Mouse (Mus musculus): ENCODE measurements at regions not wholly inside any gene's neighbourhood (a gene's known extent, or its start where the extent isn't known, plus 50 kb on each side); places are given as distances from the start of the nearest gene placed in this dataset.

DNA sequence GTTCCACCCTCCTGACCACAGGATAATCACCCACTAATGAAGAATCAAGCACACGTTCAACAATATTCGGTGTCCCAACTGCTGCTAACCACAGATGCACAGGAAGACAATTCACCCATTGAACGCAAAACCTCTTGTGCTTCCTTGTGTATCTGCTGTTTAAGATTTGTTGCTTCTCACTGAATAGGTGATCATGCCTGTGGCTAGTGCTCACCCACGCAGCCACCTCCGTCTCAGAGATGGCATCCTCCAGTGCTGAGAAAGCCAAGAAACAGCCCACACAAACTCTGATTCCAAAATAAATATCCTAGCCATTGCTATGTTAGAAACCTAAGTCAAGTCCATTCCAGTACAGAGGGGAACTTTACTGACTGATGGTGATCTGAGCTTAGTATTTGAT lies 520.7 kb upstream of the Adamts16 start:
- no peaks in the 10 kb centered on the region for H3K79me2 ChIP-seq (ENCODE audit: control insufficient read depth, insufficient read depth, low read length, poor library complexity)
- TF ChIP-seq TBP (IDR thresholded peaks at IDR 0.05; ENCODE audit: low read depth, low read length) (no peak), MYC (IDR thresholded peaks at IDR 0.05; ENCODE audit: low read depth, low read length) (no peak), ELF1 (IDR thresholded peaks at IDR 0.05; ENCODE audit: low read depth, low read length) (no peak), POLR2A (IDR thresholded peaks at IDR 0.05; ENCODE audit: control insufficient read depth in 1 of 2, insufficient read depth in 1 of 2, low read depth in 1 of 2, low read length in 2 of 2, poor library complexity in 1 of 2) (no peak), KAT2A (conservative IDR thresholded peaks at IDR 0.05; ENCODE audit: low read depth, low read length) (no peak), CHD1 (IDR thresholded peaks at IDR 0.05; ENCODE audit: low read depth, low read length) (no peak), TAL1 (IDR thresholded peaks at IDR 0.05; ENCODE audit: low read length) (no peak), MAX (IDR thresholded peaks at IDR 0.05; ENCODE audit: low read length) (no peak), MYB (IDR thresholded peaks at IDR 0.05; ENCODE audit: low read depth, low read length) (no peak), NRF1 (IDR thresholded peaks at IDR 0.05; ENCODE audit: insufficient read depth, low read depth, low read length, poor library complexity, severe bottlenecking) (no peak), NELFE (IDR thresholded peaks at IDR 0.05; ENCODE audit: low read depth, low read length) (no peak), ETS1 (IDR thresholded peaks at IDR 0.05; ENCODE audit: low read depth, low read length) (no peak), UBTF (IDR thresholded peaks at IDR 0.05; ENCODE audit: borderline replicate concordance, insufficient read depth, low read depth, low read length) (no peak), ZC3H11A (IDR thresholded peaks at IDR 0.05; ENCODE audit: low read depth, low read length) (no peak)
- no peak for DNase-seq (ENCODE audit: low read depth, low spot score)

DNA sequence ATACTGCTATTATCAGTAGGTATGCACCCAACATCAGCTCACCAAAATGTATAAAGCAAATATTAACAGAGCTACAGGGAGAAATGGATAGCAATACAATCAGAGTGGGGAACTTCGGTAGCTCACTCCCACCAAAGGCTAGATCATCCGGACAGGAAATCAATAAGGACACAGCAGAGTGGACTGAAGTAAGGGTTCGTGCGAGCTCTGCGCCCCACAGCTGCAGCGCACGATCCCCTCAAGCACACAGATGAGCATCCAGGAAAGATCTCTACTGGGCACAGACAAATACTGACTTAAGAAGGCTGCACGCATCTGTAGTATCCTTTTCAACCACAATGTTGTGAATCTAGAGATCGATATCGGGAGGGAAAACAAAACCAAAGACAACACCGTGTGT lies 517.5 kb upstream of the Adamts16 start:
- Histone ChIP-seq H3K9me3 (replicated peaks; ENCODE audit: insufficient read depth, low read length) (no peaks in the 10 kb centered on the region), H3K27ac (ENCODE audit: control insufficient read depth, low read depth, low read length) (no peak overlapping the region), H3K27me3 (ENCODE audit: control insufficient read depth in 1 of 2, insufficient read depth in 2 of 2, low read length in 2 of 2) (no peaks in the 10 kb centered on the region), H3K4me3 (ENCODE audit: control insufficient read depth in 1 of 2, insufficient read depth in 1 of 2, low read depth in 2 of 2, low read length in 2 of 2) (no peak overlapping the region), H3K9ac (ENCODE audit: control insufficient read depth, low read depth, low read length, poor library complexity, severe bottlenecking) (no peak overlapping the region), H3K36me3 (ENCODE audit: control insufficient read depth in 1 of 2, insufficient read depth in 2 of 2, low read length in 2 of 2) (no peaks in the 10 kb centered on the region), H3K79me2 (ENCODE audit: control insufficient read depth, insufficient read depth, low read length, poor library complexity) (no peaks in the 10 kb centered on the region), H3K4me1 (ENCODE audit: control insufficient read depth in 1 of 2, insufficient read depth in 2 of 2, low read length in 2 of 2) (no peaks in the 10 kb centered on the region)
- no peak for DNase-seq (ENCODE audit: low read depth, low spot score)
- TF ChIP-seq MYC (IDR thresholded peaks at IDR 0.05; ENCODE audit: low read depth, low read length) (no peak), BHLHE40 (IDR thresholded peaks at IDR 0.05; ENCODE audit: borderline replicate concordance, low read depth, low read length) (no peak), GATA1 (IDR thresholded peaks at IDR 0.05; ENCODE audit: low read depth, low read length) (no peak)

More for the DNA sequence above, 520.7 kb upstream of the Adamts16 start:
- H3K4me1 ChIP-seq (ENCODE audit: control insufficient read depth in 1 of 2, insufficient read depth in 2 of 2, low read length in 2 of 2): no peaks in the 10 kb centered on the region
- no peak overlapping the region for H3K4me3 ChIP-seq (ENCODE audit: control insufficient read depth in 1 of 2, insufficient read depth in 1 of 2, low read depth in 2 of 2, low read length in 2 of 2)
- no peaks in the 10 kb centered on the region for H3K9me3 ChIP-seq (replicated peaks; ENCODE audit: insufficient read depth, low read length)
- no peak overlapping the region for H3K9ac ChIP-seq (ENCODE audit: control insufficient read depth, low read depth, low read length, poor library complexity, severe bottlenecking)
- H3K27me3 ChIP-seq (ENCODE audit: control insufficient read depth in 1 of 2, insufficient read depth in 2 of 2, low read length in 2 of 2): no peaks in the 10 kb centered on the region
- H3K36me3 ChIP-seq (ENCODE audit: control insufficient read depth in 1 of 2, insufficient read depth in 2 of 2, low read length in 2 of 2): no peaks in the 10 kb centered on the region
- H3K27ac ChIP-seq (ENCODE audit: control insufficient read depth, low read depth, low read length): no peak overlapping the region

DNA sequence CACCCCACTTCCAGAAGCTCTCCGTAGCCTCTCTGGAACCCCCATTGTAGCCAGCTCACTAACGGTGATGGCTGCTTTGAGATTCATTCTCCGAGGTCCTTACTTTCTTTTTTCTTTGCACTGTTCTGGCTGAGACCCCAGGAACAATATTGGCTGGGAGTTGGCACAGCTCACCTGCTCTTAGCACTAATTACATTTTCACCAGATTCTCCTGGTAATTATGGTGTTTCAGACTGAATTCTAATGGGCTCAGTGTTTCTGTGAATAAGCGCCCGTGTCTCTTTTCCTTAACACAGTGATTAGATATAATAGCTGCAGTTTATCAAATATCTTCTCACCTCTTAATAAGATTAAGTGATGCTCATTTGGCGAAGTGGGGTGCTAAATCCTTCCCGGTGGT lies 509.2 kb upstream of the Adamts16 start:
- Histone ChIP-seq H3K9me3 (replicated peaks; ENCODE audit: insufficient read depth, low read length) (no peaks in the 10 kb centered on the region), H3K36me3 (ENCODE audit: control insufficient read depth in 1 of 2, insufficient read depth in 2 of 2, low read length in 2 of 2) (no peaks in the 10 kb centered on the region), H3K27me3 (ENCODE audit: control insufficient read depth in 1 of 2, insufficient read depth in 2 of 2, low read length in 2 of 2) (no peaks in the 10 kb centered on the region), H3K79me2 (ENCODE audit: control insufficient read depth, insufficient read depth, low read length, poor library complexity) (no peaks in the 10 kb centered on the region), H3K9ac (ENCODE audit: control insufficient read depth, low read depth, low read length, poor library complexity, severe bottlenecking) (no peak overlapping the region), H3K4me3 (ENCODE audit: control insufficient read depth in 1 of 2, insufficient read depth in 1 of 2, low read depth in 2 of 2, low read length in 2 of 2) (no peak overlapping the region), H3K4me1 (ENCODE audit: control insufficient read depth in 1 of 2, insufficient read depth in 2 of 2, low read length in 2 of 2) (no peaks in the 10 kb centered on the region), H3K27ac (ENCODE audit: control insufficient read depth, low read depth, low read length) (no peak overlapping the region)
- no peak for TF ChIP-seq MXI1 (IDR thresholded peaks at IDR 0.05; ENCODE audit: low read depth, low read length)
- no peak for TF ChIP-seq POLR2AphosphoS5 (IDR thresholded peaks at IDR 0.05; ENCODE audit: borderline replicate concordance, low read depth, low read length)
- TF ChIP-seq MYC (IDR thresholded peaks at IDR 0.05; ENCODE audit: low read depth, low read length): no peak
- TF ChIP-seq CHD2 (IDR thresholded peaks at IDR 0.05; ENCODE audit: low read length): no peak
- TF ChIP-seq ZNF384 (IDR thresholded peaks at IDR 0.05; ENCODE audit: low read depth, low read length): no peak
- no peak for TF ChIP-seq BHLHE40 (IDR thresholded peaks at IDR 0.05; ENCODE audit: borderline replicate concordance, low read depth, low read length)
- TF ChIP-seq JUND (IDR thresholded peaks at IDR 0.05; ENCODE audit: low read depth, low read length): no peak
- TF ChIP-seq TBP (IDR thresholded peaks at IDR 0.05; ENCODE audit: low read depth, low read length): no peak
- no peak for TF ChIP-seq SMC3 (IDR thresholded peaks at IDR 0.05; ENCODE audit: low read depth, low read length)
- TF ChIP-seq TCF12 (IDR thresholded peaks at IDR 0.05; ENCODE audit: low read depth, low read length): no peak
- no peak for TF ChIP-seq SIN3A (IDR thresholded peaks at IDR 0.05; ENCODE audit: low read length)
- DNase-seq (ENCODE audit: low read depth, low spot score): no peak
